Mouse (Mus musculus) gastrocnemius, postnatal 36 days (tissue): ENCODE results near the gene Dpf2. TPM values are rescaled to one million over a fixed set of nuclear protein-coding genes. Genes with fewer than 3 reads are reported as not detected.

Experiments used
- DNase-seq, 2 experiments: peaks; one replicate each; pipeline ENCODE4 v3.0.0; 2022
- intact Hi-C: fragments of 180-260 bp; cut with DNase I; formaldehyde crosslinking; loops from one replicate; pipeline ENCODE4 v1.15.1; 2025
- long read RNA-seq, 2 experiments: library from polyadenylated mRNA; stranded (forward); transcript quantifications; one replicate each; pipeline ENCODE4 v2.0.0; 2021
- total RNA-seq, 2 experiments: library from RNA; stranded (reverse); gene quantifications; 2 replicates each; pipeline ENCODE4 v1.2.3; 2021

Gene Dpf2
- 10 to 100 TPM; 75.1 to 81.4 TPM for total RNA-seq
- long read RNA-seq, experiment 1, transcript Dpf2-202 (12 exons, 2,406 nt) = major isoform, 35 of 54 reads
- long read RNA-seq, experiment 1, transcript Dpf2-205 (11 exons, 3,314 nt) = minor isoform, 5 of 54 reads
- long read RNA-seq, experiment 1, partial matches to known transcripts = 2 of 54 reads
- long read RNA-seq, experiment 1, other reads (novel, unspliced or antisense) = 10 of 54 reads
- long read RNA-seq, experiment 2, transcript Dpf2-202 (12 exons, 2,406 nt) = major isoform, 40 of 61 reads
- long read RNA-seq, experiment 2, transcript Dpf2-205 (11 exons, 3,314 nt) = minor isoform, 5 of 61 reads
- long read RNA-seq, experiment 2, partial matches to known transcripts = 6 of 61 reads
- long read RNA-seq, experiment 2, other reads (novel, unspliced or antisense) = 10 of 61 reads

DNA sequence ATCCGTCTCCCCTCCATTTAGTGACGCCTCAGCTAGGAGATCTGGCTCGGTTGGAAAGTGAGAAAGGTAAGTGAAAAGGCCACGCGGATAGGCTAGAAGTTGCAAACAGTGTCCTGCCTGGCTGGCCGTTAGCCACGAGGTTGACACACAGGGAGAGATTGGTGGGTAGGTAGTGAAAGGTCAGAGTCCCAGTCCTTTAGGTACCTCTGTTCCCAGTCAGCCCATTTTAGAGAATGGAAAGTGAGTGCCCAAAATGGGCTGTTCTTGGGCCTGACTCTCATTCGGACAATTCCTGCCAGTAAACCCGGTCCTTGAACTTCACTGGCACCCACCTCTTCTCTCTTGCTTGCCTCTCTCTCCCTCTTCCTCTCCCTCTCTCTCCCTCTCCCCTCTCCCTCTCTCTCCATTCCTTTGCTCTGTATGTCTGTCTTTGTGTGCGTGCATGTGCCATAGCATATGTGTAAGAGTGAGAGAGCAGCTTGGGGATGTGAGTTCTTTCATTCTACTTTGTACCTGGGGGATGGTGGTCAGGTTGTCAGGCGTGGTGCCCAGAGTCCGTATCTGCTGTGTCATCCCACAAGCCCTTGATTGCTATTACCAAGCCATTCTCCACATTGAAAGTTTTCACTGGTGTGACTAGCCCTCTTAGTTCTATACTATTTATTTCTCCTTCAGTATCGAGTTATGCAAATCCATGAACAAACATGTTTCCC is at the start of gene Dpf2:
Gene Dpf2, minus strand, starts transcription at position 4 of the 713 bp plus-strand sequence.
- intact Hi-C loops = no loop called here
- no peak for DNase-seq

- no peak for DNase-seq
- intact Hi-C loops = no loop called here
Measured at GRCm38 (mm10) chr19:5957371-5957770, 44.6 kb upstream of the Dpf2 start.

DNA sequence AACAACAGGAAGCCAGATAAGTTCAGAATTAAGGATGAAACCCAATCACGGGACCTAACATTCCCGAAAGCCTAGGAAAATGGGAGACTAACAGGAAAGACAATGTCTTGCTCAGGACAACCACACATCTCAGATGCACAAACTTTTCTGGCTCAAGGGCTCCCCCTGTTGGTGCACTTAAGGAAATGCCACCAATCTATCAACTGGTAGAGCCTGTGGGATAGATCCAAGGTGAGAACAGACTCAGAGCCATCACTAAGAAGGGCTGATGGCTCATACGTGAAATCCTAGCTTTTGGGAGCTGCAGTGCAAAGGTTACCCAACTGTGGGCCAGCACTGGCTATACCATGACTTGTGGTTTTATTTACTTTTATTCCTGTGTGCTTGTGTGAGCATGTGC is 43.9 kb upstream of the Dpf2 start:
- peak; percentile 71 to 77 for DNase-seq
- intact Hi-C loops = loop anchor here (1.0 kb wide), 1 partner anchor 32 kb away; the partner anchor contains the start of gene Cdc42ep2

- DNase-seq = no peak
- intact Hi-C loops = loop anchor here (1.0 kb wide), 1 partner anchor 32 kb away; the partner anchor contains the start of gene Cdc42ep2
Measured at GRCm38 (mm10) chr19:5955704-5956670, 43.2 kb upstream of the Dpf2 start.

DNA sequence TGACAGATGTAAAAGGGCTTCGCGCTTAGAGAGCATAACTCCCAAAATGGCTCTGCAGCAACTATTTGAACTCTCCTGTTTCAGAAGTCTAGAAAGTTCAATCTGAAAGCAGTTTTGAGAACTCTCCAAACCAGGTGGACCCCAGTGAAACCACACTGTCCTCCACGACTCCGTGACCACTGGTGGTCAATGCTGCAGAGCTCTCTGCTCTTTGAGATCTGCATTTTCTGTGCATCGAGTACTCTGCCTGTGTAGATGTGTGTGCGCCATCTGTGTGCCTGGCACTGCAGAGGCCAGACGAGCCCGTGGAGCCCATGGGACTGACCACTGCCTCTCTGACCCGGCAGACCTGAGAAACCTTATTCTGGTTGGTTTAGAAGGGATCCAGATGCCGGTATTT is 42.1 kb upstream of the Dpf2 start:
- DNase-seq = no peak

DNA sequence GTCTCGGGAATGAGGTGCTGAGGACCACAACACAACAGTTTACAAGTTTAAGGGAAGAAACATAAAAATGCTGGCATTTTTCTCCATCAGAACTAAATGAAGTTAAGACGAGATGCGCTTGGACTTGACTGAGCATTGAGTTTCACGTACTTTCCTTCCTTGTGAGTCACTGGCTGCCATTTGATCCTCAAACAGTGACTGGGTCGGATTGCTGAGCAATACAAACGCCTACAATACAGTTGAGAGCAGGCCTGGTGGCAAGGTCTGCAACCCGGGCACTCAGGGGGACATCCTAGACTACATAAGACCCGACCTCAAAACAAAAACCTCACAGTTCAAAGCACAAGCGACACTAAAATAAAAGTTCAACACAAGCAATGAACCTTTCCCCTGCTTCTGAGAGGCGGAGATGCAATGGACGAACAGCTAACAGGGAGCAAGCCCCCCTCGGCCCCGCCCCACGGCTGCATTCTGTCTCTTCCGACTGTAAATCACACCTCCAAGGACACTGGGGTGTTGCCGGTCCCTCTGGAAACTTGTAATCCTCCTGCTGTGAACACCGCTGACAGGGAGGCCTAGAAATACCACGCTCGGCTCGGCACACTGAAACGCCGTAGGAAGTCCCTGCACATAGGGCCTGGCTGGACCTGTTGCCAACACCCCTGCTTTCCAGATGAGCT is 41.4 kb upstream of the Dpf2 start:
- intact Hi-C loops = no loop called here
- no peak for DNase-seq

More for the DNA sequence above, 42.1 kb upstream of the Dpf2 start:
- intact Hi-C loops = no loop called here

GRCm38 (mm10) chr19:5953201-5953770 is 40.5 kb upstream of the Dpf2 start:
- intact Hi-C loops = no loop called here

GRCm38 (mm10) chr19:5952071-5952691 is 39.4 kb upstream of the Dpf2 start:
- intact Hi-C loops = no loop called here
- DNase-seq = no peak

More at GRCm38 (mm10) chr19:5953201-5953770, 40.5 kb upstream of the Dpf2 start:
- no peak for DNase-seq

- no peak for DNase-seq
- intact Hi-C loops = no loop called here
Measured at GRCm38 (mm10) chr19:5951631-5952030, 38.8 kb upstream of the Dpf2 start.

DNA sequence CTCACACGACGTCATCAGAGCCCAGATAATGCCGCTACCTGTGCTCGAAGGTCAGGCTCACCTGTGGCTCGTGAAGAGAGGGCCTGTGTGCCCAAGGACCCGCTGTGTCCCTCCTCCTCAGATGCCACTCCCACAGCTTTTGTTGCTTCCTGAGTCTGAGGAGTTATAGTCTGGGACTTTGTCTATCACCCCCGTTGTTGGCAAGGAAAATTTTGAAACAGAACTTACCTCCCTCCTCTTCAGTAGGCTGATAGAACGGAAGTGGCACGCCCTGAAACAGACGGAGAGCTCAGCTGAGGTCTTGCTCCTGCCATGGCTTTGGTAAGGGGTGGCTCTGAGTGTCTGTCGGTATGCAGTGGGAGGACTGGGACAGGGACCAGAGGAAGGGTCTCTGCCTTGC is 37.4 kb upstream of the Dpf2 start:
- intact Hi-C loops = no loop called here
- no peak for DNase-seq

DNA sequence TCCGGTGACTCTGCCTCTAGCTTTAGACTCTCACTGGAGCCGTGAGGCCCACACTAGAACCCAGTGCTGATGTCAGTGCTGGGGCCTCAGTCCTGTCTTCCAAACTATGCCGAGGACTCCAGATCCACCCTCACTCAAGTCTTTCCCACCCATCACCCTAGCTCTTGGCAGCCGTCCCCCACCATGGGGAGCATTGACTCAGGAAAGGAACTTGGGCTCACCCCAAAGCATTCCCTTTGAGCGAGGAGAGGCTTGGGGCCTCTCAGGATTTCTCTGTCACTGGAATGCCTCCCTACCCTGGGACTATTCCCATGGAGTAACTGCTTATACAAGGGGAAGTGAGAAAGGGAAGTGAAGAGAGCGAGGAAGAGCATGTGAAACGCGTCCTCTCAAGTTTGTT is 33.1 kb upstream of the Dpf2 start:
- intact Hi-C loops = no loop called here
- DNase-seq = peak; percentile 68 to 72

DNA sequence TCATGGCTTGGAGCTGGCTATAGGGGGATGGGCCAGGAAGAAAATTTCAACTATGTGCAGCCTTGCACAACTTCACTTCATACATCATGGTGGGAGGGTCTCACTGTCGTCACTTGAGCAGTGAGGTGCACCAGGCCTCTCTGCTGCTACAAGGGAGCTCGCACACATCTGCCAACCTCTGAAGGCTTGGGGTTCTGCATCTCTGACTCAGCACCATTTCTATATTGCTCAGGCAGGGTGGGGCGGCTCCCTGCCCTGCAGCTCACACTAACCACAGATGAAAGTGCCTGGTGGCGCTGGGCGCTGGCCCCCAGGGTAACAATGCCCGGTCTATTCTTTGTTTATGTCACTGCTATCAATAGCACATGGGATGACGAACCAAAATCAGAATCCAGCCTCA is 32.2 kb upstream of the Dpf2 start:
- no peak for DNase-seq
- intact Hi-C loops = no loop called here

DNA sequence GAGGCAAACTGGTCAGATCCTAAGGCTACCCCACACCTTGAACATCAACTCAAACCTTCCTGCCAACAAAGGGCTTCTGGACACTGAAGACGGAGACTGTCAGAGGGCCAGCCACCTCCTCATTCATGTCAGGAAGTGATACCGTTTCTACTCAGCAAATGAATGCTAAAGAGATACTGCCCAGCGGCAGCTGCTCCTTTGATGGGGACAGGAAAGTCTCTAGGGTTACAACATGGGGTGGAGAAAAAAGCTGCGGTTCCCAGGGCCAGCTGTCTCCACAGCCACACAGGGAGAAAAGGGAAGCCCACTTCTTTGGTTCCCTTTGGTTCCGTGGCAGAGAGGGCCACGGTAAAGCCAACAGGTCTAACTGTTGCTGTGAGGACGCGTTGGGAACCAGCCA is 31.3 kb upstream of the Dpf2 start:
- intact Hi-C loops = no loop called here
- no peak for DNase-seq

- intact Hi-C loops = loop anchor here (2.0 kb wide), 1 partner anchor 19 kb away; the partner anchor contains the start of gene Cdc42ep2
- DNase-seq = no peak
Measured at GRCm38 (mm10) chr19:5943404-5943803, 30.6 kb upstream of the Dpf2 start.

- DNase-seq = no peak
- intact Hi-C loops = loop anchor here (2.0 kb wide), 1 partner anchor 18 kb away; the partner anchor contains the start of gene Cdc42ep2
Measured at GRCm38 (mm10) chr19:5942581-5942980, 29.8 kb upstream of the Dpf2 start.

DNA sequence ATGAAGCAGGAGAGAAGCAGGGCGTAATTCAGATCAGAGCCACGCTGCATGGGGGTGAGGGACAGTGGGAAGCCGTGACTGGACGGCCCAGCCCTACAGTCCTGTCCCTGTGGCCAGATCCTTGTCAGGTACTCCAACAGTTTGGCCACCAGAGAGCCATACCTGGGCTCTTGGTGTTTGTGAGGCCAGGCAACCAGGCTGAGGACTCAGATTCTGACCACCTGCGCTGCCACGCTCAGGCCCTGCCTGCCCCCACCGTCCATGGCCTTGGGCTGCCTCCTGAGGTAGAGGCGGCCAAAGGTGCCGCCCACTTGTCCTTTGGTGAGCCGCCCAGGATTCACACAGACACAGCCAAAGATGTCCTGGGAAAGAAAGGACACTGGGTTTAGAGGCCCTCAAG is 27.8 kb upstream of the Dpf2 start:
- intact Hi-C loops = no loop called here
- no peak for DNase-seq

GRCm38 (mm10) chr19:5940173-5940572 is 27.4 kb upstream of the Dpf2 start:
- intact Hi-C loops = no loop called here
- DNase-seq = peak; percentile 86 to 88

- intact Hi-C loops = no loop called here
- DNase-seq = no peak
Measured at GRCm38 (mm10) chr19:5939715-5940114, 26.9 kb upstream of the Dpf2 start.

GRCm38 (mm10) chr19:5938516-5938915 is 25.7 kb upstream of the Dpf2 start:
- intact Hi-C loops = no loop called here
- no peak for DNase-seq
